Mouse (Mus musculus): ENCODE results near the gene Tmem40.

- TF ChIP-seq CTCF (IDR thresholded peaks at IDR 0.05; ENCODE audit: borderline replicate concordance, insufficient read depth, low read length) (no peak), POLR2A (IDR thresholded peaks at IDR 0.05; ENCODE audit: low read depth, low read length) (no peak)
Observed at GRCm38 (mm10) chr6:115807464-115808195, 45.4 kb upstream of the Tmem40 start.
